Mouse (Mus musculus): Measurements from ENCODE around the gene Cenps.

GRCm38 (mm10) chr4:149172666-149173065 is 35.2 kb upstream of the Cenps start:
- TF ChIP-seq POLR2A (IDR thresholded peaks at IDR 0.05; ENCODE audit: low read depth, low read length) (no peak), CTCF (IDR thresholded peaks at IDR 0.05; ENCODE audit: borderline replicate concordance, insufficient read depth, low read length) (no peak)
